Mouse (Mus musculus) limb, embryonic 10.5 days (tissue): ENCODE measurements around the gene Prdm1. TPM values are rescaled to one million over a fixed set of nuclear protein-coding genes. Genes with fewer than 3 reads are reported as not detected.

ENCODE experiments used
- DNase-seq: peaks from one replicate; pipeline ENCODE4 v3.0.0-alpha.2; 2017; ENCODE audit warnings: low spot score
- H3K27ac ChIP-seq: fragments of 300-500 bp; sonication (generic); 2 replicates; pipeline ENCODE4 v1.5.1; 2016; ENCODE audit warnings: mild to moderate bottlenecking
- H3K27me3 ChIP-seq: fragments of 300-500 bp; sonication (generic); 2 replicates; pipeline ENCODE4 v1.6.1; 2016; ENCODE audit warnings: low read depth, mild to moderate bottlenecking; ENCODE audit not compliant: poor library complexity, severe bottlenecking
- H3K36me3 ChIP-seq: fragments of 300-500 bp; sonication (generic); 2 replicates; pipeline ENCODE4 v1.6.1; 2016; ENCODE audit warnings: mild to moderate bottlenecking, moderate library complexity
- H3K4me1 ChIP-seq: fragments of 300-500 bp; sonication (generic); 2 replicates; pipeline ENCODE4 v1.6.1; 2016
- H3K4me3 ChIP-seq: fragments of 300-500 bp; sonication (generic); 2 replicates; pipeline ENCODE4 v1.5.1; 2016; ENCODE audit warnings: mild to moderate bottlenecking, moderate library complexity
- H3K9me3 ChIP-seq: fragments of 300-500 bp; sonication (generic); replicated peaks from 2 replicates; pipeline ENCODE4 v1.6.1; 2016; ENCODE audit warnings: mild to moderate bottlenecking
- WGBS: fragments of 180-500 bp; shearing (Covaris S2); methylation state at CpG from one replicate; pipeline ENCODE4 v1.1.7; 2016; 5-methylcytosine and 5-hydroxymethylcytosine counted together
- polyA plus RNA-seq: library from polyadenylated mRNA; unstranded; fragments of >200 nt; fragmentation: Nextera tagmentation; extraction: Ambion mirVana; gene quantifications from 2 replicates; pipeline ENCODE4 v1.2.1, GENCODE M21; 2016

The Prdm1 gene
- polyA plus RNA-seq, 1 experiment from 2014 or later, result 3.6 TPM

DNA sequence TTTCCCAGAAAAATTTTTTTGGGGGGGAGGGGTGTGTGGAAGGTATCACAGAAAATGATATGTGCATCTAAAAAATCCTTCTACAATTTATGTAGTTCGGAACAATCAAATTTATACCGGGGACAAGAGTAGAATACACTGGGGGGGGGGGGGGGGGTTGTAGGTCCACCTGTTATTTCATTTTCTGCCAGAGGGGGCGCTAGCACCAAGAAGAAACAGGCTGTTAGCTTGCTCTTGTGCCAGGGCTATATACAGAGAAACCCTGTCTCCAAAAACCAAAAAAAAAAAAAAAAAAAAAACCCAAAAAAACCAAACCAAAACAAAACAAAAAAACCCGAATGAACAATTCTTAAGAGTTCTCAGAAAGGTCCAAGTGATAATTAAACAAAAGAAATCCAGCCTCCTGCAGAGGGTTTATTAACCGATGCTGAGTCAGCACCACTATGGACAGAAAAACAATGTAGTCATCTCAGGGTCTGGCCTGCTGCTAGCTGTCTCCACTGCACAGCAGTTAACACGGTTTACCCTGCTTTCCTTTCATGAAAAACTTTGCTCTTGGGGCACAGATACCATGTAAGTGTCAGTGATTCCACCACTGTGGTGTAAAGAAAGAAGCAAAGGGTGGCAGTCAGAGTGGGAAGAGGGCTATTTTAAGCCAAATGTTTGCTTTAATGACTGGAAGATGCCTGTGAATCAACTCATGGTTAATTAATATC is 68.0 kb downstream of the Prdm1 start:
- no peak for DNase-seq
- H3K27ac ChIP-seq, result peak overlapping the region; percentile 30; the same call in 1 of the 2 replicates
- H3K4me1 ChIP-seq, result peaks cover 54% of the 10 kb centered on the region
- 16% methylated on average over 6 of the region's 6 CpGs for WGBS
- no peaks in the 10 kb centered on the region for H3K36me3 ChIP-seq
- H3K27me3 ChIP-seq, result peaks cover 32% of the 10 kb centered on the region
- H3K9me3 ChIP-seq, result no peaks in the 10 kb centered on the region
- H3K4me3 ChIP-seq, result no peak overlapping the region

DNA sequence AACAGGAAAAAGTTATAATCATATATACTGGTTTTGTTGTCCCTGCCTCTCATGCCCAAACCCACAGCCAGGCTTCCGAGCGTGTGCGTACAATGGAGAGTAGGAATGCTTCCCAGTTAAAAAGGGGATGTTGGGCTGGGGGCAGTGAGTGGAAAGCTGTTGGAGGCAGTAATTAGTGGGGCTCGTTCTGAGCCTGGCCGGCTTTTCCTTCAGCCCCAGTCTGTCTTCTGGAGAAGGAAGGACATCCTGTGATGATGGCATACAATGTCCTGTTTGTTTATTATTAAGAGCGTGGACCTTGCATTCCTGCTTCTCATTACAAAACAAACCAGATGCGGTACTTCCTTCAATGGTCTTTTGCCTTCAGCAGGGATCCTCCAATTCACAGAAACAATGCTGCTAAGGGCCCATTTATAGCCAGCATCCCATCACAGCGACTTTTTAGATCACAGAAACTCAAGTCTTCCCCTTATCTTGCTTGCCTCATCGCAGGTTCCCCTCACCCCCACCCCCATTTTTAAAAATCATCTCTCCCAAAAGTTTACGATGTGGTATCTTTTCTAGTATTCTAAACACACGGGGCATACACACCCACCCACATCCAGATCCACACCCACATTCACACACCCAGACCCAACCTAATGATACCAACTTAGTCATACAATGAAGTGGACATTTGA is 68.8 kb downstream of the Prdm1 start:
- 8% methylated on average over 11 of the region's 11 CpGs for WGBS
- Histone ChIP-seq H3K27me3 (peaks cover 26% of the 10 kb centered on the region), H3K4me1 (peaks cover 58% of the 10 kb centered on the region), H3K4me3 (peak overlapping the region; percentile 59), H3K9me3 (no peaks in the 10 kb centered on the region), H3K27ac (no peak overlapping the region), H3K36me3 (no peaks in the 10 kb centered on the region)
- no peak for DNase-seq

DNA sequence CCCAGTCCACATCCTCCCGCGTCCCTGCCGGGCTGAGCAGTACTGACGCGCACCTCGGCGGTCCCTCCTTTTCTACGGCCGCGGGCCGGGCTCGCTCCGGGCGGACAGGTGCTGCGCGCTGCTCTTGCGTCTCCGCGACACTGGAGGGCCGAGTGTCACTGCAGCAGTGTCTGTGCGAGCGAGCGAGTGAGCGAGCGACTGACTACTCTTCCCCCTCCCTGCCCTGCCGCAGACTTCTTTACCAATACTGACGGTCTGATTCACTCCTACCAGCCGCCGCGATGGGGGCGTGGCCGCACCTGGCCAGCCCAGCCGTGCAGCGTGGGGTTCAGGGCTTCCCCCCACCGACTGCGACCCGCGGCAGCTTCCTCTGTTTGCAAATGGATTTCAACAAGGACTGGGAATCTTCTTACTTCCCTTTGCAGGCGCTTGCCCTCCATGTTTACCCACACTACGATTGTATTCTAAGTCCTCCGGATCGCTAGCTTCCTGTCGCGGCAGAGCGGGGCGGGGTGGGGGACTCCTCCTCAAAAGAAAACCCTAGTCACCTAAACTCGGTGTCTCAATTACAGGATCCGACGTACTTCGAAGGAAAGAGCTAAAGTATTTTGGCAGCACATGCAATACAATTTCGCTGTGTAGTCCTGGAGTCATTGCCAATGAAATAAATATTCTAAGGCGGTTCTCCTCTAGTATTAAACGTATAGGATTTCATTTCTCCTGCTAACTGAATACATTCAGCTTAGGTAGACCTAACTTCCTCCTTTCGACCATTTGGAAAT is 69.6 kb downstream of the Prdm1 start:
- peak overlapping the region; percentile 46 for H3K27ac ChIP-seq
- H3K36me3 ChIP-seq, result no peaks in the 10 kb centered on the region
- no peaks in the 10 kb centered on the region for H3K9me3 ChIP-seq
- peak overlapping the region; percentile 59 for H3K4me3 ChIP-seq
- H3K4me1 ChIP-seq, result peaks cover 61% of the 10 kb centered on the region
- under 1% methylated on average over 54 of the region's 54 CpGs for WGBS
- peak; percentile 75 for DNase-seq
- H3K27me3 ChIP-seq, result peaks cover 18% of the 10 kb centered on the region; the same call in 1 of the 2 replicates

DNA sequence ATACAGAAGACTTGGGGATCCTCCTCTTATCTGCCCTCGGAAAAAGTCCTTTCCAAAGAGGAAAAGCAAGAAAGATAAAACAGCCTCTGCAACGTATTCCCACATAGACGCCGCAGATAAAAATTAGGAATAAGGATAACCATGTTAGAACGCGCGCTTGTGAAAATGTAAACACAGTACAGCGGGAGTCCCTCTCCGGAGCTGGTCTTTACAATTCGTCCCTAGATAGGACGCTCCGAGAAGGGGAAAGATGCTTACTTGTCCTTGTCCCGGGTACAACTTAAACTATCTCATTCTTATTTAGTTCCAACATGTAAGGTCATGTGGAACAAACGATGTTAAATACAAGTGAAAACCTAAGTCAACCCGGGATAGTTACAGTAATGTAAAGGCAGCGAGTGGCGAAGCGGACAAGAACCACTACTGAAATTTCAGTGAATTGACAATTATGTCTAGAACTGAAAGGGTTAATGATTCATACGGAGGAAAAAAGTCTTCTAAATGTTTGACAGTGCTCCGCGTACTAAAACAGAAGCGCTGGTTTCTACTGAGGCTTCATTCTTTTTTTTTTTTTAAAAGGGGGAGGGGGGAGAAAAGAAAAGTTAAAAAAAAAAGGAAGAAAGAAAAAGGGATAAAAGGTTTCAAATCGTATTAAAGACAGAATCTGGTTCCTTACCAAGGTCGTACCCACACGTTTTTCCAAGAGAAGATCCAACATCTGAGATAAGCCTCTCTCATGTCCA is 70.3 kb downstream of the Prdm1 start:
- H3K27ac ChIP-seq, result peak overlapping the region; percentile 46
- H3K27me3 ChIP-seq, result peaks cover 11% of the 10 kb centered on the region; the same call in 1 of the 2 replicates
- no peak for DNase-seq
- peak overlapping the region; percentile 59 for H3K4me3 ChIP-seq
- H3K4me1 ChIP-seq, result peaks cover 65% of the 10 kb centered on the region
- no peaks in the 10 kb centered on the region for H3K9me3 ChIP-seq
- under 1% methylated on average over 25 of the region's 25 CpGs for WGBS
- H3K36me3 ChIP-seq, result no peaks in the 10 kb centered on the region

DNA sequence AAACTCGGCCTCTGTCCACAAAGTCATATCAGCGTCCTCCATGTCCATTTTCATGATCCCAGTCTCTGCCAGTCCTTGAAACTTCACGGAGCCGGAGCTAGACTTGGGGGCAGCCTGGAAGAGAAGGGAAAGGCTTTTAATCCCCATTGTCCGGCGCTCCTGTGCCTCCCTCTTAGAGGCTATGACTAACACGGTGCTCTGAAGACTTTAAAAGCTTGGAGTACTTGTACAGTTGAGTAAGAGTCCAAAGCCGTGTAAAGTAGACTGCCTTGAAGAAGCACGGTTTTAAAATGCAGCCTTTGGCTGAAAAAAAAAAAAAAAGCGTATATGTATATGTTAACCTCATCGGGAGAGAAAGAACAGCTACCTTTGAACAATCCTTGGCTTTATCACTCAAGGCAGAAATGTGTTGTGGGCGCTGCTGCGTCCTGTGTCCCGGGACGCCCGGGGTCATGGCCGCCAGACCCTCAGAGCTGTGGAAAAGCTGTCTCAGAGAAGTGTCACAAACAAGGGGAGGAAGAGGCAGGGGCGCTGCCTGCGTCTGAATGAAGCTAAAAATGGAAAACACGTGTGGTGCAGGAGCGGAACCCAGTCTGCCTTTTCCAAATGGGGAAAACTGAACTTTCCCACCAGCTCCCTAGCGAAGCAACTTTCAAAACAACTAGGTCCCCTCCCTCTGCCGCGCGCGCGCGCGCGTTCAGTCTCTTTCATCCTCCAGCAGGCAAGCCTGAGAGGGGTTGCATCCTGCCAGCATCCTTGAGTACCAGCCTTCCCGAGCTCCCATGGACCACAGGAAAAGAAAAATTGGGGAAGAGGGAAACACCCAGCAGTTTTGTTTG is 71.3 kb downstream of the Prdm1 start:
- peak; percentile 71 for DNase-seq
- H3K36me3 ChIP-seq, result no peaks in the 10 kb centered on the region
- H3K27ac ChIP-seq, result peak overlapping the region; percentile 58
- peaks cover 66% of the 10 kb centered on the region for H3K4me1 ChIP-seq
- peak overlapping the region; percentile 59 for H3K4me3 ChIP-seq
- peaks cover 11% of the 10 kb centered on the region; the same call in 1 of the 2 replicates for H3K27me3 ChIP-seq
- WGBS, result 1% methylated on average over 31 of the region's 31 CpGs
- H3K9me3 ChIP-seq, result no peaks in the 10 kb centered on the region

DNA sequence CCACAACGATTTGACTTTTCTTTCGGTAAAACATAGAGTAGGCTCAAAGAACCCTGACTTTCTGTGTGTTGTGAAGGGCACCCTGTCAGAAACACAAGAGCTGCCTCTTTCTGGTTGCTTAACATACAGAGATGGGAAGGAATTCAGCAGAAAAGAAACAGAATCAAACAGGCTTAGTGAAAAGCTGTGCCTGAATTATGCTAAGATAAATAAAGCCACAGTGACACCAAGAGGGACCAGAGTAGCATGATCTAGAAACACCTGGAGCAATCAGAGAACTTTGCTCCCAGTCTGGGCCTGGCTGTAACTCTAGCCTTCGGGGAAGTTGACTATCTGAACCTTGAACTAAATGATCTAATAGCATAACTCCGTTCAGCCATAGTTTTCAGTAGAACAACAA is 73.5 kb downstream of the Prdm1 start:
- Histone ChIP-seq H3K27ac (no peak overlapping the region), H3K4me1 (peaks cover 62% of the 10 kb centered on the region), H3K36me3 (no peaks in the 10 kb centered on the region), H3K4me3 (no peak overlapping the region), H3K9me3 (no peaks in the 10 kb centered on the region), H3K27me3 (peaks cover 11% of the 10 kb centered on the region; the same call in 1 of the 2 replicates)
- no peak for DNase-seq
- 66% methylated on average over 4 of the region's 4 CpGs for WGBS

DNA sequence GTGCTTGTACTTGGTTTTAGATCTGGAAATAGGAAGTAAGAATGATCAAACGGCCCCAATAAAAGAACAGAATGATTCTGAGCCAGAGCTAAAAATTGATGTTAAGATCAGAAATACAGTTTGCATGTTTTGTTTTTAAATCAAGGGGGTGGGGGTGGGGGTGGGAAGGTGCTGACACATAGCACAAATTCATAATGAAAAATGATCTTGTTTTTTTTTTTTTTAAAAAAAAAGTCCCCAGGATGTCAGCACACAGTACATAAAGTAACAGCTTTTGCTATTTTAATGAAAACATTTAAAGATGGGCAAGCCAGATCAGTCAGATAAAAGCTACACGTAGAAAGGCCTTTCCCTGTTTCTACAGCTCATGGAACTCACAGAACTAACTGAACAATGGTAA is 74.2 kb downstream of the Prdm1 start:
- H3K9me3 ChIP-seq, result no peaks in the 10 kb centered on the region
- 56% methylated on average over 2 of the region's 2 CpGs for WGBS
- H3K27ac ChIP-seq, result no peak overlapping the region
- no peak overlapping the region for H3K4me3 ChIP-seq
- DNase-seq, result no peak
- peaks cover 11% of the 10 kb centered on the region; the same call in 1 of the 2 replicates for H3K27me3 ChIP-seq
- H3K4me1 ChIP-seq, result peaks cover 56% of the 10 kb centered on the region
- H3K36me3 ChIP-seq, result no peaks in the 10 kb centered on the region

DNA sequence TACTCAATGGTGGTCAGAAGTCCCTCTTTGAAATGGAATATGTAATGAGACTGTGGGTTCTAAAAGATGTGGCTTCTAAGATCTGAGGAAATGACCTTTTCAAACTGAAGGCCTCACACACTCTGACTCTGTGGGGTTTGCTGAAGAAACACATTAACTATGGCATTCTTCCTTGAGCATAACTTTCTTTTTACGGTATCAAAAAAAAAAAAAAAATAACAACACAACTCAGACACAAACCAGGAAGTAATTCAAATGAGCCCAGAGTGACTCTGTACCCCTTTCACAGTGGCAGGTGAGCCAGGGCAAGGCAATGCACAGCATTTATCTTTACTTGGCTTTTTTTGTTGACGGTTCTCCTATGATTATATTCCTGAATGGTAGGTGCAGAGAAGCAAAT is 77.5 kb downstream of the Prdm1 start:
- H3K27ac ChIP-seq, result no peak overlapping the region
- H3K36me3 ChIP-seq, result no peaks in the 10 kb centered on the region
- no peak for DNase-seq
- peaks cover 7% of the 10 kb centered on the region; the same call in 1 of the 2 replicates for H3K27me3 ChIP-seq
- peaks cover 38% of the 10 kb centered on the region for H3K4me1 ChIP-seq
- H3K4me3 ChIP-seq, result no peak overlapping the region
- WGBS, result 91% methylated on average over 2 of the region's 2 CpGs
- no peaks in the 10 kb centered on the region for H3K9me3 ChIP-seq

DNA sequence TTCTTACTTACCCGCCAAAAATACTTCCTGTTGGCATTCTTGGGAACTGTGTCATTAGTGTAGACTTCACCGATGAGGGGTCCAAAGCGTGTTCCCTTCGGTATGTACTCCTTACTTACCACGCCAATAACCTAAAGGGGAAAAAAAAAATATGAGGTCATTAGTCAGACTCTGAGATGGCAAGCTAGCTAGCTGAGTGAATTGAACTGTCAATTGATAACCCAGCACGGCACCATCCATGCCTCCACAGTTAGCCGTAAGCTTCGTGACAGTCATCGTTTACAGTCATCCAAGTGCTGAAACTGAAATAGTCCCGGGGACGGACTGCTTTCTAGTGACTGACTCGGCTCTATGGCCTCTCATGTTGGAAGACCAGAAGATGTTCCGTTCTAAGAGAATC is 78.2 kb downstream of the Prdm1 start:
- H3K27me3 ChIP-seq, result no peaks in the 10 kb centered on the region
- DNase-seq, result no peak
- no peak overlapping the region for H3K27ac ChIP-seq
- no peaks in the 10 kb centered on the region for H3K36me3 ChIP-seq
- H3K4me1 ChIP-seq, result peaks cover 34% of the 10 kb centered on the region
- 87% methylated on average over 13 of the region's 13 CpGs for WGBS
- no peaks in the 10 kb centered on the region for H3K9me3 ChIP-seq
- H3K4me3 ChIP-seq, result no peak overlapping the region

DNA sequence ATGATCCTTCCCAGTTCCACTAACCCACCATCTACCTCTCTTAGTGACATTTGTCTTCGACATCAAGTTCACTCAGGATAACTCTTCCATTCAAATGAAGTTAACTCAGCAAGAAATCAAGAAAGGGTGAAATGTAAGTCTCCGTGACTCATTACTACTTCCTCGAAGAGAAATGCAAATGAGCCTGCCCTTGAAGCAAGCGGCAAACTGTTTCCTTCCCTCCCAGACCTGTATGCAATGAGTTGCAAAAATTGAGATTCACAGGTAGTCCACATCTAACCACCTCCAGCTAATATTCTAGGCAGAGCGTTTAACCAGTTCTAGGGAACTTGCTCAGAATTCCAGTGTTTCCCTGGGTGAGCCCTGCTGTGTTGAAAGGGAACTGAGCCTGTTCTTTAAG is 78.6 kb downstream of the Prdm1 start:
- WGBS, result 79% methylated on average over 5 of the region's 5 CpGs
- no peak overlapping the region for H3K27ac ChIP-seq
- no peak overlapping the region for H3K4me3 ChIP-seq
- DNase-seq, result no peak
- no peaks in the 10 kb centered on the region for H3K9me3 ChIP-seq
- H3K4me1 ChIP-seq, result peaks cover 34% of the 10 kb centered on the region
- no peaks in the 10 kb centered on the region for H3K36me3 ChIP-seq
- H3K27me3 ChIP-seq, result no peaks in the 10 kb centered on the region

DNA sequence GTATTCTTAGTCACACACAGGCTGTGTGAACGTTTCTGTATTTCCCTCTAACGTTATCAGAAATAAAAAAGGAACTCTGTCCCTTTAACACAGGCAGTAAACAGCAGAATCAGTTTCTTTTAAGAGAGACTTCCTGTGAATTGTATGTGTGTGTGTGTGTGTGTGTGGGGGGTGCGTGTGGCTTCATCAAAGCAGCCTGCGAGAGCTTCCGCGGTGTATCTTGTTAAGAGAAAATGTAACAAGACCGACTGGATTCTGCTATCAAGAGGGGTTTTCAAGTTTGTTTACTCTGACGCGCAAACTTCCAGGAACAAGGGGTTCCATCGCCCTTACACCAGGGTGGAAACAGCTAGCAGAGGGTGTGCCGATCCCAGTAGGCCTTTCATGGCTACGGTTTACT is 80.1 kb downstream of the Prdm1 start:
- Histone ChIP-seq H3K4me3 (no peak overlapping the region), H3K36me3 (no peaks in the 10 kb centered on the region)
- 42% methylated on average over 12 of the region's 12 CpGs for WGBS

More for the DNA sequence above, 80.1 kb downstream of the Prdm1 start:
- Histone ChIP-seq H3K9me3 (no peaks in the 10 kb centered on the region), H3K27me3 (no peaks in the 10 kb centered on the region), H3K4me1 (peaks cover 35% of the 10 kb centered on the region), H3K27ac (0 out of 2 replicates have a peak overlapping the region, but pooled peaks have one; percentile 16)
- DNase-seq, result no peak
